Mouse (Mus musculus) intestine, embryonic 15.5 days (tissue): Measurements from ENCODE around the gene Sema3e. TPM values are rescaled to one million over a fixed set of nuclear protein-coding genes. Genes with fewer than 3 reads are reported as not detected.
A peak's percentile ranks its signal among the peaks of the same experiment; 100 is the strongest.

ENCODE experiments used
- ATAC-seq: fragments of 200-750 bp; cut with Nextera tagmentation; 2 replicates; pipeline ENCODE4 v1.8.0; 2017; ENCODE audit warnings: moderate TSS enrichment, moderate library complexity
- H3K27ac ChIP-seq: fragments of 300-500 bp; sonication (generic); 2 replicates; pipeline ENCODE4 v1.5.1; 2015; ENCODE audit warnings: mild to moderate bottlenecking, inconsistent platforms
- H3K27me3 ChIP-seq: fragments of 300-500 bp; sonication (generic); replicated peaks from 2 replicates; pipeline ENCODE4 v1.6.1; 2015; ENCODE audit warnings: inconsistent platforms
- H3K36me3 ChIP-seq: fragments of 300-500 bp; sonication (generic); 2 replicates; pipeline ENCODE4 v1.6.1; 2015; ENCODE audit warnings: inconsistent platforms
- H3K4me1 ChIP-seq: fragments of 300-500 bp; sonication (generic); replicated peaks from 2 replicates; pipeline ENCODE4 v1.6.1; 2015; ENCODE audit warnings: inconsistent platforms
- H3K4me2 ChIP-seq: fragments of 300-500 bp; sonication (generic); replicated peaks from 2 replicates; pipeline ENCODE4 v1.6.1; 2015; ENCODE audit warnings: mild to moderate bottlenecking, inconsistent platforms
- H3K4me3 ChIP-seq: fragments of 300-500 bp; sonication (generic); replicated peaks from 2 replicates; pipeline ENCODE4 v1.5.1; 2015; ENCODE audit warnings: inconsistent platforms
- H3K9ac ChIP-seq: fragments of 300-500 bp; sonication (generic); 2 replicates; pipeline ENCODE4 v1.6.1; 2015; ENCODE audit warnings: inconsistent platforms
- H3K9me3 ChIP-seq: fragments of 300-500 bp; sonication (generic); 2 replicates; pipeline ENCODE4 v1.6.1; 2016; ENCODE audit warnings: inconsistent platforms
- WGBS: fragments of 180-500 bp; shearing (Covaris S2); methylation state at CpG from one replicate; pipeline ENCODE4 v1.1.7; 2015; 5-methylcytosine and 5-hydroxymethylcytosine counted together
- polyA plus RNA-seq: library from polyadenylated mRNA; unstranded; fragments of >200 nt; fragmentation: Nextera tagmentation; extraction: Ambion mirVana; gene quantifications from 2 replicates; pipeline ENCODE4 v1.2.1, GENCODE M21; 2015

Gene Sema3e
- polyA plus RNA-seq, 1 experiment from 2014 or later, result 2.1 TPM

- no peak for ATAC-seq
- Histone ChIP-seq H3K36me3 (no peaks in the 10 kb centered on the region), H3K9ac (no peak overlapping the region), H3K4me3 (no peak overlapping the region), H3K27ac (no peak overlapping the region), H3K4me2 (no peak overlapping the region), H3K9me3 (no peaks in the 10 kb centered on the region), H3K27me3 (no peaks in the 10 kb centered on the region), H3K4me1 (no peaks in the 10 kb centered on the region)
- 74% methylated on average over 3 of the region's 3 CpGs for WGBS
Measured at GRCm38 (mm10) chr5:14167776-14168175, 142.7 kb downstream of the Sema3e start.

- WGBS, result 87% methylated on average over 10 of the region's 10 CpGs
- no peak for ATAC-seq
Measured at GRCm38 (mm10) chr5:14173355-14174183, 148.5 kb downstream of the Sema3e start.

GRCm38 (mm10) chr5:14180571-14180970, 155.5 kb downstream of the Sema3e start:
- no peaks in the 10 kb centered on the region for H3K9me3 ChIP-seq
- no peaks in the 10 kb centered on the region for H3K36me3 ChIP-seq
- no peaks in the 10 kb centered on the region for H3K4me1 ChIP-seq
- no peaks in the 10 kb centered on the region for H3K27me3 ChIP-seq
- H3K9ac ChIP-seq, result no peak overlapping the region
- ATAC-seq, result no peak
- no peak overlapping the region for H3K4me3 ChIP-seq
- 89% methylated on average over 10 of the region's 10 CpGs for WGBS
- H3K4me2 ChIP-seq, result no peak overlapping the region
- no peak overlapping the region for H3K27ac ChIP-seq

More at GRCm38 (mm10) chr5:14173355-14174183, 148.5 kb downstream of the Sema3e start:
- Histone ChIP-seq H3K36me3 (no peaks in the 10 kb centered on the region), H3K27ac (no peak overlapping the region), H3K9ac (no peak overlapping the region), H3K4me3 (no peak overlapping the region), H3K4me1 (no peaks in the 10 kb centered on the region), H3K27me3 (no peaks in the 10 kb centered on the region), H3K9me3 (no peaks in the 10 kb centered on the region), H3K4me2 (no peak overlapping the region)

GRCm38 (mm10) chr5:14182156-14182555, 157.1 kb downstream of the Sema3e start:
- no peaks in the 10 kb centered on the region for H3K4me1 ChIP-seq
- 88% methylated on average over 11 of the region's 11 CpGs for WGBS
- H3K36me3 ChIP-seq, result no peaks in the 10 kb centered on the region
- H3K4me3 ChIP-seq, result no peak overlapping the region
- no peak overlapping the region for H3K9ac ChIP-seq
- H3K27me3 ChIP-seq, result no peaks in the 10 kb centered on the region
- no peak for ATAC-seq
- no peak overlapping the region for H3K4me2 ChIP-seq
- no peak overlapping the region for H3K27ac ChIP-seq
- no peaks in the 10 kb centered on the region for H3K9me3 ChIP-seq

- no peak overlapping the region for H3K27ac ChIP-seq
- no peak overlapping the region for H3K9ac ChIP-seq
- H3K4me2 ChIP-seq, result no peak overlapping the region
- ATAC-seq, result peak; percentile 75
- H3K27me3 ChIP-seq, result no peaks in the 10 kb centered on the region
- H3K36me3 ChIP-seq, result no peaks in the 10 kb centered on the region
- H3K4me3 ChIP-seq, result no peak overlapping the region
- WGBS, result 58% methylated on average over 6 of the region's 6 CpGs
- no peaks in the 10 kb centered on the region for H3K9me3 ChIP-seq
- no peaks in the 10 kb centered on the region for H3K4me1 ChIP-seq
Measured at GRCm38 (mm10) chr5:14195172-14195819, 170.2 kb downstream of the Sema3e start.

- no peaks in the 10 kb centered on the region for H3K9me3 ChIP-seq
- no peak overlapping the region for H3K9ac ChIP-seq
- H3K4me3 ChIP-seq, result no peak overlapping the region
- H3K4me1 ChIP-seq, result no peaks in the 10 kb centered on the region
- H3K27ac ChIP-seq, result no peak overlapping the region
- no peaks in the 10 kb centered on the region for H3K27me3 ChIP-seq
- H3K4me2 ChIP-seq, result no peak overlapping the region
- H3K36me3 ChIP-seq, result no peaks in the 10 kb centered on the region
- WGBS, result 35% methylated on average over 3 of the region's 3 CpGs
- ATAC-seq, result peak; percentile 87
Measured at GRCm38 (mm10) chr5:14198344-14199040, 173.4 kb downstream of the Sema3e start.

- Histone ChIP-seq H3K4me3 (no peak overlapping the region), H3K9me3 (no peaks in the 10 kb centered on the region), H3K4me1 (no peaks in the 10 kb centered on the region), H3K4me2 (no peak overlapping the region), H3K9ac (no peak overlapping the region), H3K27ac (no peak overlapping the region), H3K36me3 (no peaks in the 10 kb centered on the region), H3K27me3 (no peaks in the 10 kb centered on the region)
- ATAC-seq, result no peak
- 73% methylated on average over 2 of the region's 2 CpGs for WGBS
Measured at GRCm38 (mm10) chr5:14206794-14207193, 181.7 kb downstream of the Sema3e start.

GRCm38 (mm10) chr5:14209962-14210361, 184.9 kb downstream of the Sema3e start:
- Histone ChIP-seq H3K4me2 (no peak overlapping the region), H3K4me1 (no peaks in the 10 kb centered on the region), H3K9me3 (no peaks in the 10 kb centered on the region), H3K4me3 (no peak overlapping the region), H3K9ac (no peak overlapping the region), H3K36me3 (no peaks in the 10 kb centered on the region), H3K27me3 (no peaks in the 10 kb centered on the region), H3K27ac (no peak overlapping the region)
- WGBS, result 39% methylated on average over 3 of the region's 3 CpGs
- ATAC-seq, result no peak

GRCm38 (mm10) chr5:14216211-14216610, 191.1 kb downstream of the Sema3e start:
- no peak for ATAC-seq
- Histone ChIP-seq H3K9me3 (no peaks in the 10 kb centered on the region), H3K4me3 (no peak overlapping the region), H3K9ac (no peak overlapping the region), H3K27ac (no peak overlapping the region), H3K4me2 (no peak overlapping the region), H3K27me3 (no peaks in the 10 kb centered on the region), H3K36me3 (no peaks in the 10 kb centered on the region), H3K4me1 (no peaks in the 10 kb centered on the region)
- 70% methylated on average over 7 of the region's 7 CpGs for WGBS

- H3K27ac ChIP-seq, result no peak overlapping the region
- H3K27me3 ChIP-seq, result no peaks in the 10 kb centered on the region
- ATAC-seq, result no peak
- no peak overlapping the region for H3K4me2 ChIP-seq
- WGBS, result 77% methylated on average over 4 of the region's 4 CpGs
- H3K9me3 ChIP-seq, result no peaks in the 10 kb centered on the region
- H3K4me3 ChIP-seq, result no peak overlapping the region
- H3K4me1 ChIP-seq, result no peaks in the 10 kb centered on the region
- no peak overlapping the region for H3K9ac ChIP-seq
- H3K36me3 ChIP-seq, result no peaks in the 10 kb centered on the region
Measured at GRCm38 (mm10) chr5:14218677-14219076, 193.6 kb downstream of the Sema3e start.

GRCm38 (mm10) chr5:14224509-14224908, 199.4 kb downstream of the Sema3e start:
- no peaks in the 10 kb centered on the region for H3K36me3 ChIP-seq
- WGBS, result 88% methylated on average over 6 of the region's 6 CpGs

GRCm38 (mm10) chr5:14231027-14231426, 206.0 kb downstream of the Sema3e start:
- no peak overlapping the region for H3K9ac ChIP-seq
- H3K27ac ChIP-seq, result no peak overlapping the region
- H3K9me3 ChIP-seq, result no peaks in the 10 kb centered on the region
- 81% methylated on average over 3 of the region's 3 CpGs for WGBS
- no peaks in the 10 kb centered on the region for H3K27me3 ChIP-seq
- no peak overlapping the region for H3K4me2 ChIP-seq
- no peak overlapping the region for H3K4me3 ChIP-seq
- no peaks in the 10 kb centered on the region for H3K36me3 ChIP-seq
- no peak for ATAC-seq
- H3K4me1 ChIP-seq, result no peaks in the 10 kb centered on the region

More at GRCm38 (mm10) chr5:14224509-14224908, 199.4 kb downstream of the Sema3e start:
- no peak for ATAC-seq
- no peaks in the 10 kb centered on the region for H3K4me1 ChIP-seq
- H3K4me3 ChIP-seq, result no peak overlapping the region
- no peak overlapping the region for H3K9ac ChIP-seq
- H3K27ac ChIP-seq, result no peak overlapping the region
- H3K9me3 ChIP-seq, result no peaks in the 10 kb centered on the region
- no peaks in the 10 kb centered on the region for H3K27me3 ChIP-seq
- no peak overlapping the region for H3K4me2 ChIP-seq
